Mouse (Mus musculus) G1E-ER4 (cell line): Measurements from ENCODE around the gene Spag7. TPM values are rescaled to one million over a fixed set of nuclear protein-coding genes. Genes with fewer than 3 reads are reported as not detected.
A peak's percentile ranks its signal among the peaks of the same experiment; 100 is the strongest.

Source experiments
- GATA1 ChIP-seq: IDR thresholded peaks from one replicate; pipeline ENCODE4 v1.8.0; 2012; ENCODE audit warnings: low read length, inconsistent platforms
- polyA plus RNA-seq: library from polyadenylated mRNA; stranded (reverse); fragments of >175 nt; gene quantifications from 2 replicates; pipeline ENCODE4 v1.2.3, GENCODE M21; 2012

Gene Spag7
- polyA plus RNA-seq, 1 experiment: 222 TPM

DNA sequence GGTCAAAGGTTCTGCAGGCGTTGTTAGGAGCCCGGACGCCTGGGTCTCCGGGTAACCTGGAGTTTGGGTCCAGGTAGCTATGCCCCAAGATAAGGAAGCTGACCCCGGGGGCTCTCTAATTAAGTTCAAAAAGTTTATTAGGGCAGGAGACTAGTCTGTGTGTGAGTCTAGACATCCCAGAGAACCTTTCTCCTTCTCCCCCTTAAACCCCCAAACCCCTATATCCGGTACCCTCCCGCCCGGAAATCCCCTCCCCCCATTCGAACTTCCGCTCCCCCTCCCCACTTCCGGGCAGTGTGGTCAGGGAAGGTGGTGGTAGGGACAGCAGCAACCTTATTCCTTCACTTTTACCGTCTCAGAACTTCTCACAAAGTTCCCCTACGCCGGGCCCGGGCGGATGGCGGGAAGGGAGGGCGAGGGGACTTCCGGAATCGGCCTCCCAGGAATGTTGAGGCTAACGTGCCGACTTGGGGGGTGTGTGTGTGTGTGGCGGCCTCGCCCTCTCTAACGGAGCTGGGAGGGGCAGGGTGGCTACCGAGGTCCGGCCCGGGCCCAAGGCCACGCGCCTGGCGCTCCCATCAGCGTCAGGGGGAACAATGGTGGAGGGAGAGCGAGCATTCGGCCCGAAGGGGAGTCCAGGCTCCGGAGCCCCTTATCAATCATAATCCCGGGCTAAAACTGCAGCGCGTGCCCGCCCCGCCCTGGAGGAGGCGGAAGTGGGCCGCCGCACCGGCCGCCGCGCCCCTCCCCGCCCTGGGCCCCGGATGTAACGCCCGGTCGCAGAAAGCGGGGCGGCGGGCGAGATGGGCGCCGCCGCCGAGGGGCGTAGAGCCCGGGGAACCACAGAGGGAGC, 15.6 kb downstream of the Spag7 start:
- no peak for TF ChIP-seq GATA1

DNA sequence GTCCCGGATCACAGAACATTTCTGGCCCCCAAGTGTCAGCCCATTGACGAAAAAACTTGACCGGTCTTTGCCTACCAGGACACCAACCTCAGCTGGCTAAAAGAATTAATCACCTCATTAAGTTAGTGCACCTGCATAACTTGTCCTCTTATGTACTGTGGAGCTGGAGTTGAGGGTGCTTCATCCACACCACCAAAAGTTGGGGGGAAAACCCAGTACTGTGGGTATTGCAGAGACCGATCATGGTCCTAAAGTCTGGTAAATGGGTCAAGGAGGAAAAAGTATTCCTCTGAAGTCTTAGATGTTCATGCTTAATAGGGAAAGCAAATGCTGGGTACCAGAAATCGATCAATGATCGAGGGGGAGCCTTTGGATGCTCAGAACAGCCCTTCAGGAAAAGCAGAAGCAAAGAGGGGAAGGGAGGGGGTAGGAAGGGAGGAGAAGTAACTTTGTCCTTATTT, 16.3 kb downstream of the Spag7 start:
- no peak for TF ChIP-seq GATA1

DNA sequence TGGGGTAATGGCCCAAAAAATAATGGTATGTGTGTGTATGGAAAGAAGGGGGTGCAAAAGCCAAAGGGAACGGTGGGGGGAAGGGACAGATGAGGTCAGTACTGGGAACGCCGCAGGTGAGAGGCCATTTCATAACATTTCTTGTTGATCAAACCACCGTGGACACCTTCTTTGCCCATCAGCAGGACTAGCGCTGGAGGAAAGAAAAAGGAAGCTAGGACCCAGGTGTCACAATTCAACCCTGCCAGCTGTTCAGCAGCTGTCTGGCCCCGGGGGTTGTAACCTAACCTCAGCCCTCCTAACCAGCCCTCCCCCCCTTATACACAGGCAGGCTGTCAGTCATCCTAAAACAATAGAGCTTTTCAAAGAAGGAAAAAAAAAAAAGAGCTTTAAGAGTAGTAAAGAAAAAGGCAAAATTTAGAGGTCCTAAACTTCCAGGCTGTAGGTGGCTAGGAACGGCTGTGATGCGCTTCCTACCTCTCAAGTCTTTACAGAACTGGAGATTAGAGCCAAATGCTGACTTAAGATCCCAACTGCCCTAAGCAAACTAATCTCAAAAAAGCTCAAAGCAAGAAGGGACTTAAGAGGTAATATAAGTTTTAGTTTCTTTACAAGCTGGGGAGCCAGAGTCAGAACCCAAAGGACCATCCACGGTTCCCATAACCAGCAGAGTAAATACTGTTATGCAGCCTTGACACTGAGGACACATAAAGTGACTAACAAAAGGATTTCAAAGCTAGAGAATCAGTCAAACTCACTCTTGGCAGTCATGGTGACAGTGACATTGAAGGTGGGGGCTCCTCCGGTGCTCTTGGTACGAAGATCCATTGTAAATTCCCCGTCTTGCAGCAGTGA, 17.0 kb downstream of the Spag7 start:
- TF ChIP-seq GATA1: no peak

DNA sequence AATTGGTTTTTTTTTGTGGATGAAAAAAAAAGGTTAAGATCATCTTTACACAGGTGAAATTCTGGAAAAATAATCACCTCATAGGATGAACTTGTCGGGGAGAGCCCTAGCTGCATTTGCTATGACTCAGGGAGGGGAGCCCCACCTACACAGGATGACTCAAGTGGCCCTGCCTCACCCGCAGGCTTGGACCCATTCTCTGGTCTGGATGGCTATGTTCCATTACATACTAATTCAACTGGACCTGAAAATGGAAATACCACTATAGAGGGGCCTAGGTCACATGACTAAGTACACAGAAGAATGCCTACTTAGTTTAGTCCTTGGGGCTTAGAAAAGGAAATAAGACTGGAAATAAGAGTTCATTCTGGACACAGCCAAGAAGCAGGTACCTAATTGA, 17.8 kb downstream of the Spag7 start:
- no peak for TF ChIP-seq GATA1

DNA sequence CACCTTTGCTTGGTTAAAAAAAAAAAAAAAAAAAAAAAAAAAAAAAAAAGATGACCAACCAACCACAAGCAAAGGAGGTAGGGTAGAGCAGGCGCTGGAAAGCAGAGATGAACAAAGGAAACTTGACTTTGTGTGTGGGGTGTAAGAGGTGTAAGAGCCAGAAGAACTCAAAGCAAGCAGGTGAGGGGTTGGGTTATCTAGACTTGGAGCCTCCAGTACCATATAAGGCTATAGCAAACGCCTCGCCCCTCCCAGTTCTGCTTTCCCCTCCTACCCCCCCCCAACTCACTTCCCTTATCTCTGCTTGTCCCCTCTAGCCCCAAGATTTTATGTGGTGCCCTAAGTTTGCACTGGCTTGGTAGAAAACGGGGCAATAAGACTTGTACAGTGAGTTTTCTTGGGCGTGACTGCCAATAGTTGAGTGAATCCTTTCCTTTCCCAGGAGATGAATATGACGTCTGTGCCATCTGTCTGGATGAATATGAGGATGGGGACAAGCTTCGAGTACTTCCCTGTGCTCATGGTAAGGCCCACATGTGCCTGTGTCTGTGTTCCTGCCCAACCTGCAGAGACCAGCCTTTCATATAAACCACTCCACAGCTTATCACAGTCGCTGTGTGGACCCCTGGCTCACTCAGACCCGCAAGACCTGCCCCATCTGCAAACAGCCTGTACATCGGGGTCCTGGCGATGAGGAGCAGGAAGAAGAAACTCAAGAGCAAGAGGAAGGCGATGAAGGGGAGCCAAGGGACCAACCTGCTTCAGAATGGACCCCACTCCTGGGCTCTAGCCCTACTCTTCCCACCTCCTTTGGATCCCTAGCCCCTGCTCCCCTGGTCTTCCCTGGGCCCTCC, 18.7 kb downstream of the Spag7 start:
- TF ChIP-seq GATA1: no peak

DNA sequence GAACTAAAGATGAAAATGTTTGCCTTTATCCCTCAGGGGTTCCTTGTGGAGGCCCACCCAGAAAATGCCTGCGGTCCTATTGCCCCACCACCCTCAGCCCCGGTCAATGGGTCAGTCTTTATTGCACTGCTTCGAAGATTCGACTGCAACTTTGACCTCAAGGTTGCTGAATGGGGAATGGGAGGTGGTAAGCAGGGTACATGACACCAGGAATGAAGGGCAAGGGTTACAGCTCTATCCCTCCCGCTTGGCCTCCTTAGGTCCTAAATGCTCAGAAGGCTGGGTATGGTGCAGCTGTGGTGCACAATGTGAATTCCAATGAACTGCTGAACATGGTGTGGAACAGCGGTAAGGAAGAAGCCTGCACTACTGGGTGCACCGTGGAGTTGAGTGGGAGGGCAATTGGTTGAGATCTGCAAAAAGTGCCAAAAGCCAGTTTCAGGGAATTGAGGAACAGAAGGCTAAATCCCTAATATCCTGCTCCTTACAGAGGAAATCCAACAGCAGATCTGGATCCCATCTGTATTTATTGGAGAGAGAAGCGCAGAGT, 20.0 kb downstream of the Spag7 start:
- no peak for TF ChIP-seq GATA1

DNA sequence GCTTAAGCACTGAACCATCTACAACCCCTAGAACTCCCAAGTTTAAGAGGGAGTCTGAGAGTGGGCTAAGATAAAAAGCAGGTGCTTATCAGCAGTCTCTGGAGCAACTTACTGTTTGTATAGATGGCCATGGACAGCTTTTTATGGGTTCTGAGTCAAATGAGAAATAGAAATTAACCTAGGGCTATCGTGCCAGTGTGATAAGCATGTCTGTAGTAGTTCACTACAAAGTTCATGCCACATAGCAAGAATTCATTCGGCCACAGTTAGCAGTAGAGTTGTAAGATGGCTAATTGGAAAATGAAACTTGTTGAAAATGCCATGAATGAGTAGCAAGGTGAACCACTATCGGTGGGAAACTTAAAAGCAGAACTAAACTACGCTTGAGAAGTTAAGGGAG, 20.7 kb downstream of the Spag7 start:
- peak; percentile 81 for TF ChIP-seq GATA1

DNA sequence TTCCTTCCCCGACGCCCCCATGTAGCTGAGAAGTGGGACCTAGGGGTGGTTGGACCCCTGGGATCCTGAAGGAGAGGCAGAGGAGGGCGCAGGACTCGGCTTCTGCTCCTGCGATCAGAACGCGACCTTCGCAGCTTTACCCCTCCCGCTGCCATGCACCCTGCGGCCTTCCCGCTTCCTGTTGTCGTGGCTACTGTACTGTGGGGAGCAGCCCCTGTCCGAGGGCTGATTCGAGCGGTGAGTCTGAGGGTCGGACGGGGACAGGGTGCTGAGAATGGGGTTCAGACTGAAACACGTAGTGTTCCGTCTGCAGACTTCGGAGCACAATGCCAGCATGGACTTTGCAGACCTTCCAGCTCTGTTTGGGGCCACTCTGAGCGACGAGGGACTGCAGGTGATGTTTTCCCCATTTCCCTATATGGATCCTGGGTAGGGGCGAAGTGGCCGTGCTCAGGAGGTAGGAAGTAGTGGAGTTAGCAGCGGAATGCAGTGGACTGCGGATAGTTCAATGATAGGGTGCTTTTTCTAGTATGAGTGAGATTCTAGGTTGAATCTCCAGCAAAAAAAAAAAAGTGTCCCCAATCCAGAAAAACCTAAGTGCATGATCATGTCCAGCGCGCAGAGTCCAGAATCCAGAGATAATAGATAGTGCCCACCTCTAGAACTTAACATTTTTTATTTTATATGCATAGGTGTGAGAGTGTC, 21.3 kb downstream of the Spag7 start:
- TF ChIP-seq GATA1: no peak

DNA sequence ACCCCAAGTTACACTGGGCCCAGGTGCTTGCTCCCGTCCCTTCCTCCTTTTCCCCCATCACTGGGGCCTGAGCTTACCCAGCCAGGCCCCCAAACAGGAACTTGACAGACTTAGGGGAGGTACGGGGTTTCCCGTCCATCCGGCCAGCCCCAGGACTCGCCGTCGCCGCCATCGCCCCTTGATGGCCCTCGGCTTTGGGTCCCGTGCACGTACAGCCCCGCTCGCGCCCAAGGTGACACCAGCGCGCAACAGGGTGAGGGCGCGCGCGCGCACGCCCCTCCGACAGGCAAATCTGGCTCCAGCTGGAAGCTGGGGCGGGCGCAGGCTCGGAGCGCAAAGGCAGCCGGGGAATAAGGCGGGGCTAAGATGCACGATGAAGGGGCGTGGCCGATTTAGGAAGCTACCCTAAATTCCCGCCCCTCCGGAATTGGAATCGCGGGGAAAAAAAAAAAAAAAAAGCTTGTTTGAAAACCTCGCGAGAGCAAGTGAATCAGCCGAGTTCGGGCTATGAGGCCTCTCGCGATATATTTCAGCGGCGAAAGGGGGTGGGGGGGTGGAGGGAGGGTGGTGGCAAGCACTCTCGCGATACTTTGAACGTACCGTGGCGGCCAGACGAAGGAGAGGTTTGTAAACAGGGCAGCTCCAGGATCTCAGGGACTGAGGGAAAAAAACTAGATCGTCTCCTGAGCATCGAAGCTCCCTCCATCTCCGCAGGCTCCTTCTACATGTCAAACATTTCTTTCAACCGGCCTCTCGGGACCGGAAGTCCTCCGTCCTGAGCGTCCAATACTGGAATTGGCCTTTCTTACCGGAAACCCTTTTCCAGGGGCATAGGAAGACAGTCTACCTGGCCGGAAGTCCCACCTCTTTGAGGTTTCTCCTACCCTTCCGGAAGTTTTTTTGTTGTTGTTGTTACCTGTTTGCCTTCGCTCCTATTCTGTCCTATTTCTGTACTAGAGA, 22.2 kb downstream of the Spag7 start, which contains the start of the genes Rnf167 and Slc25a11:
TSS of gene Rnf167 (plus strand) at position 545 of the 960 bp plus-strand sequence.
TSS of gene Slc25a11 (minus strand) at position 789 of the 960 bp plus-strand sequence.
- TF ChIP-seq GATA1: no peak

DNA sequence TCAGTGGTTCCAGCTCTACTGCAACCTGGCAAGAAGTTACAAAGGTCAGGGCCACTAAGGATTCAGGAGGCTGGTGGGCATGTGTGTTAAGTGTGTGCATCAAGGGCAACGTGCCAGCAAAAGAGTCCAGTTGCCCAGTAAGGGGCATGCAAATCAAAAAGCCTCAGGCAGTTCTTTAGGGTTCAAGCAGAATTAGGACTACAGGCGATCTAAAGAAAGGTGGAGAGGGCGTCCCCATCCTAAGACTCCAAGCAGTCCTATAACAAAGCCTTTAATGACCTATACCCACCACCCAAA, 23.0 kb downstream of the Spag7 start:
- no peak for TF ChIP-seq GATA1

DNA sequence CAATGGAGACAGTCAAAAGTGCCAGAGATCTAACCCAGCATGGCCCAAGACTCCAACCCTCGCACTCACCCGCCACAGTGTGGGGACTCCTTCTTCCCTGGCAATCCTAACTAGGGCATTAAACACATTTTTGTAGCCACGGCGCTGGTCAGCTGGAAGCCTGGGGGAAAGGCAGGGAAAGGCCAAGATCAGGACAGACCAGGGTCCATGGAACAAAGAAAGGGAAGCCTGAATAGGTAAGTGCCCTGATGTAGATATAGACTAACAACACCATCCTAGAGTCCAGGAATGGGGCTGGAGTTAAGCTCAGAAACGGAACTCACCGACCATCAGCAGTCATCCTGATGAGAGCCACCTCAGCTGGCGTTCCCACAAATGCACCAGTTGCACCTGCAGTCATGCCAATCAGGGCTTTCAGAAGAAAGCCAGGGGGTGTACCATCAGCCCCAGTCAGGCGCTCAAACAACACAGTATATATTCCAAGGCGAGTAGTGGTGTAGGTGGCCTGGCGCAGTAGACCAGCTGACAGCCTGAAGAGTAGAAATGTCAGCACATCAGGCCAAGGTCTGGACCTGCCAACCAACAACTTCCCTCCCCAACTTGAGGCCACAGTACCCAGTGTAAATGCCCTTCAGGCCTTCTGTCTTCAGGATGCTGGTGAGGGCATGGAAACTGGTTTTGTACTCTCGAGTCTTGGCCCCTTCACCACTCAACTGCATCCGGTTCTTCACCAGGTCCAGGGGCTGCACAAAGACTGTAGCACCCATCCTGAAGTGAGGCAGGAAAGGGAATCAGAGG, 23.6 kb downstream of the Spag7 start:
- no peak for TF ChIP-seq GATA1

DNA sequence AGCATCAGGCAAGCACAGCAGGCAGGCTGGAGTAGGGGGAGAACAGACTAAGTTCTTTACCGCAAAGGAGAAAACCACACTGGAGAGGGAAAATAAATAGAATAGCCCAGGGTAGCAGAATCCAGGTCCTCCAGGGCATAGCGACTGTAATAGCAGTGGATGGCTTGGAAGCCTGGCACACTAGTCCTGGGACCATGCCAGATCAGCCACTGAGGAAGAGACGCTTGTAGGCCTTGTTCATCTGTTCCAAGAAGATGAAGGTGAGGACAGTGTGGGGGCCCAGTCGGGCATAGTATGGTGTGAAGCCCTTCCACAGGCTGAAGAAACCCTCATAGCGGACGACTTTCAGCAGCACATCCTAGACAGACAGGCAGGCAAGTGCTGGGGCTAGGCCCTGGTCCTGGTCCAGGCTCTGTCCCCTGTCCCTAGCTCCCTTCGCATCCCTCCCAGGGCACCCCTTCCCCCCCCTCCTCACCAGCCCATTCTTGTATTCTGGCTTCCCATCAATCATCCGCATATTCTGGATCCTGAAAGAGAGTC, 24.6 kb downstream of the Spag7 start:
- TF ChIP-seq GATA1: no peak
